Mouse (Mus musculus) hindbrain, embryonic 10.5 days (tissue): Measurements from ENCODE around the gene Agrn. TPM values are rescaled to one million over a fixed set of nuclear protein-coding genes. Genes with fewer than 3 reads are reported as not detected.

ENCODE experiments used
- DNase-seq: peaks from one replicate; pipeline ENCODE4 v3.0.0-alpha.2; 2017; ENCODE audit warnings: low spot score
- H3K27ac ChIP-seq: fragments of 300-500 bp; sonication (generic); 2 replicates; pipeline ENCODE4 v1.5.1; 2016; ENCODE audit warnings: mild to moderate bottlenecking, moderate library complexity
- H3K27me3 ChIP-seq: fragments of 300-500 bp; sonication (generic); 2 replicates; pipeline ENCODE4 v1.6.1; 2016; ENCODE audit warnings: mild to moderate bottlenecking; ENCODE audit not compliant: poor library complexity, insufficient read depth, severe bottlenecking
- H3K36me3 ChIP-seq: fragments of 300-500 bp; sonication (generic); 2 replicates; pipeline ENCODE4 v1.6.1; 2016; ENCODE audit warnings: mild to moderate bottlenecking, moderate library complexity
- H3K4me1 ChIP-seq: fragments of 300-500 bp; sonication (generic); replicated peaks from 2 replicates; pipeline ENCODE4 v1.6.1; 2016; ENCODE audit warnings: mild to moderate bottlenecking
- H3K4me3 ChIP-seq: fragments of 300-500 bp; sonication (generic); 2 replicates; pipeline ENCODE4 v1.5.1; 2016; ENCODE audit warnings: mild to moderate bottlenecking, moderate library complexity
- H3K9me3 ChIP-seq: fragments of 300-500 bp; sonication (generic); 2 replicates; pipeline ENCODE4 v1.6.1; 2016; ENCODE audit warnings: mild to moderate bottlenecking, moderate library complexity
- WGBS: fragments of 180-500 bp; shearing (Covaris S2); methylation state at CpG from one replicate; pipeline ENCODE4 v1.1.7; 2016; 5-methylcytosine and 5-hydroxymethylcytosine counted together
- polyA plus RNA-seq: library from polyadenylated mRNA; unstranded; fragments of >200 nt; fragmentation: Nextera tagmentation; extraction: Ambion mirVana; gene quantifications from 2 replicates; pipeline ENCODE4 v1.2.1, GENCODE M21; 2016

Gene Agrn
- polyA plus RNA-seq, 1 experiment from 2014 or later = 85.8 TPM

GRCm38 (mm10) chr4:156195927-156196870 lies 1.1 kb downstream of the Agrn start:
- H3K4me1 ChIP-seq = peaks cover 70% of the 10 kb centered on the region

GRCm38 (mm10) chr4:156194346-156194745 lies 2.9 kb downstream of the Agrn start:
- H3K4me1 ChIP-seq = peaks cover 88% of the 10 kb centered on the region
- no peak for DNase-seq
- H3K9me3 ChIP-seq = no peaks in the 10 kb centered on the region
- no peaks in the 10 kb centered on the region for H3K27me3 ChIP-seq
- 10% methylated on average over 6 of the region's 6 CpGs for WGBS
- H3K36me3 ChIP-seq = peaks cover 60% of the 10 kb centered on the region
- H3K27ac ChIP-seq = peak overlapping the region; percentile 70
- peak overlapping the region; percentile 95 for H3K4me3 ChIP-seq

More at GRCm38 (mm10) chr4:156195927-156196870, 1.1 kb downstream of the Agrn start:
- Histone ChIP-seq H3K27me3 (no peaks in the 10 kb centered on the region; the same call in 1 of the 2 replicates), H3K4me3 (peak overlapping the region; percentile 95), H3K27ac (peak overlapping the region; percentile 95), H3K9me3 (no peaks in the 10 kb centered on the region), H3K36me3 (peaks cover 42% of the 10 kb centered on the region)
- peak; percentile 49 for DNase-seq
- WGBS = 5% methylated on average over 35 of the region's 35 CpGs

DNA sequence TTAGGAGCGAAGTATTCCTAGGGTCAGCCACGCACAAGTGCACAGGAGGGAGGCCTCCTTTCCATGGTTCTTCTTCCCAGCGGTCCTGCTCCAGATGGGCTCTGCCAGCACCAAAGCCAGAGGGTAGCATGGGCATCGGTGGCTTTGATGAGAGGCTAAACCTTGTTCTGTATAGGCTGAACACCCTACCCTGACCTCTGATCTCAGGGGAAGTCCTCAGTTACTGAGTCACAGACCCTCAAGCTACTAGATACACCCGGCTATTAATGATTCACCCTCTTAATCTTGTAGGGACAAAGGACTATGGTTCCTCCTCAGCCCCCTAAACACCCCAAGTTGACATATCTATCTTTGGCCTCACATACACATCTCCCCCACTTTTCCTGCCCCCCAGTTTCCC lies 3.4 kb downstream of the Agrn start:
- Histone ChIP-seq H3K27me3 (no peaks in the 10 kb centered on the region), H3K4me1 (peaks cover 91% of the 10 kb centered on the region), H3K9me3 (no peaks in the 10 kb centered on the region), H3K4me3 (peak overlapping the region; percentile 95), H3K36me3 (peaks cover 60% of the 10 kb centered on the region), H3K27ac (peak overlapping the region; percentile 70)
- WGBS = 66% methylated on average over 5 of the region's 5 CpGs
- DNase-seq = no peak

DNA sequence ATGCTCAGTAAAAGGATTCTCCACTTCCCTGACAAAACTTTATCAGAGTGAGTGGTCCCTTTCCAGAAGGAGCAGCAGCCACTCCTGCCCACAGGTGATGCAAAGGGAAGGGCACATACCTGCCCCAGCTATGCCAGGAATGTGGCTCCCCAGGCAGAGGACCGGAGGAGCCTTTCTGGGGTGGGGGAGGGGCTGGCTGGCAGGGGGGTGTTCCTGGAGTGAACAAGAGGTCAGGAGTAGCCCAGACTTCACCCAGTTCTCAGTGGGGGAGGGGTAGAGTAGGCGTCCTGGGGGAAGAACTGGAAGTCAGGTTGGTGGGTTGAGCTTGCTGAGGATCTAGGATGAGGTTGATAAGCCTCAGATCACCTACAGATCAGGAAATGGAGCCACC lies 4.1 kb downstream of the Agrn start:
- no peaks in the 10 kb centered on the region for H3K9me3 ChIP-seq
- peak overlapping the region; percentile 70 for H3K27ac ChIP-seq
- peaks cover 60% of the 10 kb centered on the region for H3K36me3 ChIP-seq
- DNase-seq = no peak
- H3K27me3 ChIP-seq = no peaks in the 10 kb centered on the region
- H3K4me3 ChIP-seq = peak overlapping the region; percentile 30; the same call in 1 of the 2 replicates
- H3K4me1 ChIP-seq = peaks cover 92% of the 10 kb centered on the region
- 23% methylated on average over 2 of the region's 2 CpGs for WGBS

- H3K27ac ChIP-seq = peak overlapping the region; percentile 70
- peak overlapping the region; percentile 24 for H3K4me3 ChIP-seq
- H3K27me3 ChIP-seq = no peaks in the 10 kb centered on the region
- DNase-seq = no peak
- H3K4me1 ChIP-seq = peaks cover 94% of the 10 kb centered on the region
- no peaks in the 10 kb centered on the region for H3K9me3 ChIP-seq
- peaks cover 60% of the 10 kb centered on the region for H3K36me3 ChIP-seq
- 60% methylated on average over 8 of the region's 8 CpGs for WGBS
Measured at GRCm38 (mm10) chr4:156192421-156193199, 4.7 kb downstream of the Agrn start.

DNA sequence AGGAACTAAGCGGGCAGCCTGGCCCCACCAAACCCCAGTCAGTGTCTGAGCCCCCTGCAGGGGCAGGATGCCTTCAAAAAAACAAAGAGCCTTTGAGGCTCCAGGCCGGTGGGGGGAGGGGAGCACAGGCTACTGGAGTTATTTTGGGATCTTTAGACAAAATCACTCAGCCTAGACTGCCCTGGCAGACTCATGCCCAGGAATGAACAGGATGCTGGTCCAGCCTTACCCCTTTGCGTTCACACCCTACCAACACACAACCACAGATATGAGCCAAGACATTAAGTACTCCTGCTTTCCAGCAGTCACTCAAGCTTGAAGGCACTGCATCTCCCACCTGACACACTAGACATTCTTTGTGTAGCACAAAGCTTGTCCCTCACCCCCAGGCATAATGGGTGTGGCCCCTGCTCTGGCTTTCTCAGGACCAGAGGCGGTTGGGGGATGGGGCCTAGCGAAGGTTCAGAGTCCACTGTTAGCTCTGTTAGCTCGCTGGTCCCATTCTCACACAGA lies 8.4 kb downstream of the Agrn start:
- H3K9me3 ChIP-seq = no peaks in the 10 kb centered on the region
- H3K27ac ChIP-seq = peak overlapping the region; percentile 90
- peak overlapping the region; percentile 27 for H3K4me3 ChIP-seq
- no peaks in the 10 kb centered on the region for H3K27me3 ChIP-seq
- peaks cover 98% of the 10 kb centered on the region for H3K4me1 ChIP-seq
- 8% methylated on average over 6 of the region's 6 CpGs for WGBS
- peaks cover 68% of the 10 kb centered on the region for H3K36me3 ChIP-seq
- peak; percentile 76 for DNase-seq

DNA sequence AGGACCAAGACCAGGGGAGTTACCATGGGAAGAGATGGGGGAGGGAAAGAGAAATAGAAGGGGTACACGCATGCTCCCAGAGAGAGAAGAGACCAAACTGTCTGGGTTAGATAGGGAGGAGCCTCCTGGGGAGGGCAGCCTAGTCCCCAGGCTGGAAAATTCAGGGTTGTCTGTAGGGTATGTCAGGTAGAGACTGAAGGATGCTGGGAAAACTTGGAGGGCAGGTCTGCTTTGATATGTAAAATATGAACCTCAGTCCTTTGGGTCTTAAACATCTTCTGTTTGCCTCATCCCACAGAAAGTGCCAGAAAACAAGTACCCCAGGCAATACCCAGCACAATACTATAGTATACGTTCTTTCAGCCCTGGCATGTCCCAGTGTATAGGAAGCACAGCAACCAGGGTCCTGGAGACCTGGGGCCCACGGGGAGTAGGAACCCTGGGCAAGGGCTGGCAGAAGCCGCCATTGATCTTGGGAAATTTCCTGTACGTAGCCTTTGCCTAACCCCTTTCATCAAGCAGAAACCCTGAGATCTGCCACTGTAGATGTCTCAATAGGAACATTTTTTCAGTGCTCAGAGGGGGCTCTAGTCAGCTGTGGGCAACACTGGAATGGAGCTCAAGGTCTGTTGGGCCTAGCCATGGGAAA lies 9.0 kb downstream of the Agrn start:
- DNase-seq = no peak
- Histone ChIP-seq H3K4me1 (peaks cover 98% of the 10 kb centered on the region), H3K4me3 (peak overlapping the region; percentile 27), H3K27me3 (no peaks in the 10 kb centered on the region), H3K27ac (peak overlapping the region; percentile 90), H3K36me3 (peaks cover 68% of the 10 kb centered on the region), H3K9me3 (no peaks in the 10 kb centered on the region)
- WGBS = 29% methylated on average over 5 of the region's 5 CpGs

GRCm38 (mm10) chr4:156185950-156186850 lies 11.1 kb downstream of the Agrn start:
- Histone ChIP-seq H3K4me3 (peak overlapping the region; percentile 52), H3K36me3 (peaks cover 68% of the 10 kb centered on the region), H3K9me3 (no peaks in the 10 kb centered on the region), H3K27ac (peak overlapping the region; percentile 90), H3K4me1 (peaks cover 83% of the 10 kb centered on the region), H3K27me3 (no peaks in the 10 kb centered on the region)
- DNase-seq = peak; percentile 71
- WGBS = 4% methylated on average over 31 of the region's 31 CpGs

- Histone ChIP-seq H3K4me3 (peak overlapping the region; percentile 52), H3K9me3 (no peaks in the 10 kb centered on the region), H3K36me3 (peaks cover 68% of the 10 kb centered on the region), H3K27ac (peak overlapping the region; percentile 90), H3K4me1 (peaks cover 76% of the 10 kb centered on the region), H3K27me3 (no peaks in the 10 kb centered on the region)
- WGBS = 65% methylated on average over 13 of the region's 13 CpGs
- no peak for DNase-seq
Measured at GRCm38 (mm10) chr4:156185456-156185949, 11.8 kb downstream of the Agrn start.

DNA sequence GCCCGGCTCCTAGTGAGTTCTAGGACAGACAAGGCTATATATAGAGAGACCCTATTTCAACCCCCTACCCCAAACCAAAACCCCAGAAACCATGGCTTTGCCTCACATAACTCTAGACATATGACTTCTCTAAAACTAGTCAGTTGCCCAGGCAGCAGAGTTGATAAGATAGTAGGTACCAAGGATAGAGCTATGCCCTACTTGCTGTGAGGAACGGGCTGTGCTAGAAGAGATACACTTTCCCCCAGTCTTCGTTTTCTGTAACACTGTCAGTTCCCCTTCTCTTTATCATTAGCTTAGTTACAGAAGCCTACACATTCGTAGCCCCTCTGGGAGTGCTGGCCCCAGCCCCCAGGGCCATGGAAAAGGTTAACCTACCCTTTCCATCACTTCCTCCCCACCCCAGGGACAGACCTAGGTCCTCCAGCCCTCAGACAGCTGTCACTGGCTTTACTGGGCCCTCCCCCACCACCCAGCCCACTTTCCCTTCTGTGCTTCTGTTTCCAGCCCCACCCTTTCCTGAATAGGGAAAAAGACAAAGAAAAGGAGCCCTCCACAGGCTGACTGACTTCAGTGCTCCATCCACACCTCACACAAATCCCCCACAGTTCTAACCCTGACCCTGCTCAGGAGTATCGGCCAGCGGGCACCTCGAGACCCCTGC lies 12.9 kb downstream of the Agrn start:
- no peaks in the 10 kb centered on the region for H3K27me3 ChIP-seq
- peaks cover 69% of the 10 kb centered on the region for H3K36me3 ChIP-seq
- H3K27ac ChIP-seq = peak overlapping the region; percentile 90
- no peaks in the 10 kb centered on the region for H3K9me3 ChIP-seq
- peak overlapping the region; percentile 52 for H3K4me3 ChIP-seq
- 82% methylated on average over 7 of the region's 7 CpGs for WGBS
- peaks cover 65% of the 10 kb centered on the region for H3K4me1 ChIP-seq
- no peak for DNase-seq

GRCm38 (mm10) chr4:156183747-156184146 lies 13.5 kb downstream of the Agrn start:
- no peak overlapping the region for H3K27ac ChIP-seq
- no peak for DNase-seq
- H3K4me3 ChIP-seq = peak overlapping the region; percentile 52
- H3K9me3 ChIP-seq = no peaks in the 10 kb centered on the region
- no peaks in the 10 kb centered on the region for H3K27me3 ChIP-seq
- peaks cover 75% of the 10 kb centered on the region for H3K36me3 ChIP-seq
- peaks cover 59% of the 10 kb centered on the region for H3K4me1 ChIP-seq
- 90% methylated on average over 5 of the region's 5 CpGs for WGBS
